Mouse (Mus musculus) ES-Bruce4 (cell line): ENCODE data around the gene 4933428G20Rik. TPM values are rescaled to one million over a fixed set of nuclear protein-coding genes. Genes with fewer than 3 reads are reported as not detected.

ENCODE experiments used
- H3K27ac ChIP-seq: 2 replicates; pipeline ENCODE4 v1.5.1; 2012; ENCODE audit warnings: low read length, inconsistent platforms; ENCODE audit not compliant: insufficient read depth
- H3K27me3 ChIP-seq: 2 replicates; pipeline ENCODE4 v1.6.1; 2012; ENCODE audit warnings: mild to moderate bottlenecking, low read length, inconsistent platforms; ENCODE audit not compliant: control insufficient read depth, poor library complexity, insufficient read depth, severe bottlenecking
- H3K36me3 ChIP-seq: 2 replicates; pipeline ENCODE4 v1.6.1; 2012; ENCODE audit warnings: inconsistent platforms, mild to moderate bottlenecking, low read length, moderate library complexity; ENCODE audit not compliant: control insufficient read depth, poor library complexity, insufficient read depth, severe bottlenecking
- H3K4me1 ChIP-seq: one replicate; pipeline ENCODE4 v1.8.1; 2011; ENCODE audit warnings: low read length; ENCODE audit not compliant: control insufficient read depth, insufficient read depth
- H3K4me3 ChIP-seq: 2 replicates; pipeline ENCODE4 v1.5.1; 2011; ENCODE audit warnings: low read depth, mild to moderate bottlenecking, low read length
- H3K9ac ChIP-seq: 2 replicates; pipeline ENCODE4 v1.6.1; 2012; ENCODE audit warnings: low read depth, mild to moderate bottlenecking, inconsistent platforms; ENCODE audit not compliant: poor library complexity, severe bottlenecking
- H3K9me3 ChIP-seq: replicated peaks from 2 replicates; pipeline ENCODE4 v1.6.1; 2012; ENCODE audit warnings: mild to moderate bottlenecking, low read length, inconsistent platforms; ENCODE audit not compliant: control insufficient read depth, poor library complexity, insufficient read depth, severe bottlenecking
- CTCF ChIP-seq: IDR thresholded peaks from one replicate; pipeline ENCODE4 v1.8.1; 2011; ENCODE audit warnings: low read depth, low read length
- EP300 ChIP-seq: IDR thresholded peaks from 2 replicates; pipeline ENCODE4 v1.6.1; 2011; ENCODE audit warnings: low read depth, low read length; ENCODE audit not compliant: insufficient read depth
- POLR2A ChIP-seq: IDR thresholded peaks from one replicate; pipeline ENCODE4 v1.8.1; 2011; ENCODE audit warnings: low read length; ENCODE audit not compliant: insufficient read depth
- polyA plus RNA-seq: library from polyadenylated mRNA; stranded (reverse); fragments of >200 nt; gene quantifications from 2 replicates; pipeline ENCODE4 v1.2.4, GENCODE M21; 2011; ENCODE audit warnings: low read depth; ENCODE audit not compliant: missing spikeins, insufficient read depth, insufficient read length

Gene 4933428G20Rik
- polyA plus RNA-seq, 1 experiment: not detected

GRCm38 (mm10) chr11:97451625-97452024 is 48.5 kb downstream of the 4933428G20Rik start:
- no peak overlapping the region for H3K9ac ChIP-seq

GRCm38 (mm10) chr11:97450305-97450922 is 49.7 kb downstream of the 4933428G20Rik start:
- peaks cover 9% of the 10 kb centered on the region for H3K4me1 ChIP-seq
- no peaks in the 10 kb centered on the region for H3K27me3 ChIP-seq
- H3K4me3 ChIP-seq: peak overlapping the region; percentile 46
- H3K9ac ChIP-seq: no peak overlapping the region
- TF ChIP-seq POLR2A: no peak
- TF ChIP-seq EP300: no peak
- TF ChIP-seq CTCF: no peak
- H3K36me3 ChIP-seq: peaks cover 26% of the 10 kb centered on the region
- H3K27ac ChIP-seq: no peak overlapping the region
- H3K9me3 ChIP-seq: no peaks in the 10 kb centered on the region

More at GRCm38 (mm10) chr11:97451625-97452024, 48.5 kb downstream of the 4933428G20Rik start:
- no peaks in the 10 kb centered on the region for H3K27me3 ChIP-seq
- H3K4me3 ChIP-seq: no peak overlapping the region
- peaks cover 27% of the 10 kb centered on the region for H3K36me3 ChIP-seq
- no peak overlapping the region for H3K27ac ChIP-seq
- H3K9me3 ChIP-seq: no peaks in the 10 kb centered on the region
- no peak for TF ChIP-seq EP300
- TF ChIP-seq CTCF: no peak
- no peak for TF ChIP-seq POLR2A
- H3K4me1 ChIP-seq: peaks cover 3% of the 10 kb centered on the region

GRCm38 (mm10) chr11:97449601-97450293 is 50.4 kb downstream of the 4933428G20Rik start:
- Histone ChIP-seq H3K9me3 (no peaks in the 10 kb centered on the region), H3K36me3 (peaks cover 27% of the 10 kb centered on the region), H3K27ac (no peak overlapping the region), H3K4me3 (peak overlapping the region; percentile 46), H3K9ac (no peak overlapping the region), H3K4me1 (peaks cover 9% of the 10 kb centered on the region), H3K27me3 (no peaks in the 10 kb centered on the region)
- TF ChIP-seq EP300 (no peak), POLR2A (no peak), CTCF (no peak)

- Histone ChIP-seq H3K27me3 (no peaks in the 10 kb centered on the region), H3K36me3 (peaks cover 32% of the 10 kb centered on the region), H3K9me3 (no peaks in the 10 kb centered on the region), H3K4me1 (peaks cover 9% of the 10 kb centered on the region), H3K9ac (no peak overlapping the region), H3K4me3 (no peak overlapping the region), H3K27ac (no peak overlapping the region)
- TF ChIP-seq EP300: no peak
- no peak for TF ChIP-seq POLR2A
- TF ChIP-seq CTCF: no peak
Observed at GRCm38 (mm10) chr11:97448611-97449394, 51.3 kb downstream of the 4933428G20Rik start.

GRCm38 (mm10) chr11:97447979-97448378 is 52.2 kb downstream of the 4933428G20Rik start:
- no peaks in the 10 kb centered on the region for H3K9me3 ChIP-seq
- H3K9ac ChIP-seq: no peak overlapping the region
- TF ChIP-seq CTCF (no peak), EP300 (no peak), POLR2A (no peak)
- peaks cover 9% of the 10 kb centered on the region for H3K4me1 ChIP-seq
- no peaks in the 10 kb centered on the region for H3K27me3 ChIP-seq
- H3K36me3 ChIP-seq: peaks cover 32% of the 10 kb centered on the region
- H3K27ac ChIP-seq: no peak overlapping the region
- H3K4me3 ChIP-seq: no peak overlapping the region
